ENCODE assay signal across 9 mouse cellular contexts in the genomic region with DNA sequence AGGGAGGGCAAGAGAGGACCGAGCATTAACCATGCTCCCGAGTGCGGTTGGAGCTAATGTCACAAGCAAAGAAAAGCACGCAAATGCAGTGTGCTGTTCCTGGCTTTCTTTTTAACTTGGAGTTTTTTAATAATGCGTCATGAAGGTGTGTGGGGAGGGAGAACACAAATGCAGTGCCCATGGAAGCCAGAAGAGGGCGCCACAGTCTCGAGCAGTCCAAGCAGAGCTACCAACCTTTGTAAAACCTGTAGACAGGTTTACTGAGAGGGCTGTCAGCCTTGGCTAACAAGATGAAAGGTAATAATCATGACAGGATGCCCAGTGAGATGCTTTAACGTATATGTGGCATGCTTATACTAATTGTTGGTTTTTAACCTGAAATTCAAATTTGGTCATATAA. TPM values are rescaled to one million over a fixed set of nuclear protein-coding genes. Genes with fewer than 3 reads are reported as not detected.
A peak's percentile ranks its signal among the peaks of the same experiment; 100 is the strongest.
DNase-seq lines count a peak whose midpoint lies in the region; ATAC-seq and TF ChIP-seq lines count a peak whose summit lies in the region.
"Had no signal": no experiment of that assay in that cellular context is flagged by ENCODE, and none has a peak within 500 bp of the region (broad histone marks: within the 10 kb centered on the region; RNA-seq: fewer than 3 reads in every experiment).

No protein-coding gene starts in this region.

- peak; percentile 89 for TF ChIP-seq CTCF in cortical plate, adult 2 months (IDR thresholded peaks at IDR 0.05; ENCODE audit: extremely low read depth, insufficient read depth, low read length)
- peak; percentile 82 for TF ChIP-seq CTCF in liver, embryonic 14.5 days (IDR thresholded peaks at IDR 0.05; ENCODE audit: low read depth)

- H3K27me3 ChIP-seq in liver, embryonic 14.5 days (ENCODE audit: control insufficient read depth, insufficient read depth, low read length): no peaks in the 10 kb centered on the region; the same call in 1 of the 2 replicates
- no peaks in the 10 kb centered on the region for H3K27me3 ChIP-seq in neural tube, embryonic 14.5 days (ENCODE audit: control insufficient read depth, insufficient read depth, low read length)

- H3K4me2 ChIP-seq in liver, embryonic 14.5 days (ENCODE audit: low read depth): no peak overlapping the region
- peak overlapping the region; percentile 68 for H3K4me2 ChIP-seq in neural tube, embryonic 14.5 days (ENCODE audit: low read depth, low read length)

- no peak overlapping the region for H3K9ac ChIP-seq in liver, embryonic 14.5 days (replicated peaks)
- peak overlapping the region; percentile 41; the same call in 1 of the 2 replicates for H3K9ac ChIP-seq in neural tube, embryonic 14.5 days (replicated peaks; ENCODE audit: low read depth, low read length)

- no peaks in the 10 kb centered on the region for H3K4me1 ChIP-seq in cortical plate, adult 2 months (ENCODE audit: control insufficient read depth, insufficient read depth, low read length)
- H3K4me1 ChIP-seq in liver, embryonic 14.5 days (replicated peaks; ENCODE audit: control insufficient read depth in 2 of 2, insufficient read depth in 2 of 2, low read length in 1 of 2): peaks cover 4 to 5% of the 10 kb centered on the region in 2 experiments; a peak in 3 of 4 replicates
- H3K4me1 ChIP-seq in neural tube, embryonic 14.5 days (ENCODE audit: control insufficient read depth, insufficient read depth, low read length): peaks cover 32% of the 10 kb centered on the region

- no peaks in the 10 kb centered on the region for H3K9me3 ChIP-seq in liver, embryonic 14.5 days (ENCODE audit: control insufficient read depth, low read length)
- no peaks in the 10 kb centered on the region for H3K9me3 ChIP-seq in neural tube, embryonic 14.5 days (ENCODE audit: control insufficient read depth, low read length)

- no peak overlapping the region; the same call in 1 of the 2 replicates for H3K4me3 ChIP-seq in cortical plate, adult 2 months (ENCODE audit: insufficient read depth, low read length)
- H3K4me3 ChIP-seq in liver, embryonic 14.5 days (ENCODE audit: insufficient read depth in 1 of 2, low read depth in 2 of 2, low read length in 2 of 2): no peak overlapping the region
- H3K4me3 ChIP-seq in neural tube, embryonic 14.5 days (ENCODE audit: low read depth, low read length): no peak overlapping the region

- TF ChIP-seq POLR2A in cortical plate, adult 2 months (IDR thresholded peaks at IDR 0.05; ENCODE audit: extremely low read depth, insufficient read depth, low read length): no peak

- H3K27ac ChIP-seq in cortical plate, adult 2 months (ENCODE audit: insufficient read depth, low read length): no peak overlapping the region
- no peak overlapping the region for H3K27ac ChIP-seq in liver, embryonic 14.5 days
- H3K27ac ChIP-seq in neural tube, embryonic 14.5 days (ENCODE audit: low read depth, low read length): peak overlapping the region; percentile 95; the same call in 1 of the 2 replicates

- no peak for TF ChIP-seq EP300 in liver, embryonic 14.5 days (IDR thresholded peaks at IDR 0.05; ENCODE audit: low read depth)

- peak; percentile 68 for DNase-seq in 416B (ENCODE audit: low read depth)
- DNase-seq in adipocyte (ENCODE audit: low spot score): peak; percentile 47
- peak; percentile 28 for DNase-seq in gastrocnemius, postnatal 25 days
- DNase-seq in kidney, postnatal 25 days: peak; percentile 62 to 80
- DNase-seq in liver, embryonic 14.5 days (ENCODE audit: low read depth in 3 of 3, low spot score in 3 of 3): peak; percentile 15 to 31 (median 22)
- peak; percentile 45 for DNase-seq in testis, postnatal 14 days (ENCODE audit: low spot score)

- ATAC-seq in liver, embryonic 14.5 days (ENCODE audit: insufficient read depth): no peak
- ATAC-seq in neural tube, embryonic 14.5 days (ENCODE audit: low read depth): peak; percentile 23

- 16% methylated on average over 8 of the region's 8 CpGs for WGBS in liver, embryonic 14.5 days (ENCODE audit: insufficient replicate concordance)
- 9% methylated on average over 8 of the region's 8 CpGs for WGBS in neural tube, embryonic 14.5 days

- H3K36me3 ChIP-seq in liver, embryonic 14.5 days (replicated peaks; ENCODE audit: control insufficient read depth, insufficient read depth, low read depth): no peaks in the 10 kb centered on the region
- H3K36me3 ChIP-seq in neural tube, embryonic 14.5 days (ENCODE audit: control insufficient read depth, insufficient read depth, low read length): no peaks in the 10 kb centered on the region

RNA-seq across cellular contexts. Expression of a gene that starts 6.6 kb away (rescaled TPM):
- 0.17 and 0.36 TPM in 2 replicates for polyA plus RNA-seq in cortical plate, adult 2 months (2012; rRNA removed)
- not detected for total RNA-seq in gastrocnemius, postnatal 25 days (2021)
- polyA plus RNA-seq in liver, embryonic 14.5 days (2012; rRNA removed): not detected in 2 replicates
- 0.08 and 0.15 TPM in 2 replicates for polyA plus RNA-seq in liver, embryonic 14.5 days (2014; fragmentation: Nextera tagmentation; extraction: Ambion mirVana)
- polyA plus RNA-seq in neural tube, embryonic 14.5 days (2014; fragmentation: Nextera tagmentation; extraction: Ambion mirVana): 0.37 and 0.43 TPM in 2 replicates
- polyA plus RNA-seq: gonadal fat pad, adult 2 months had no signal

RNA-seq across cellular contexts. Expression of a gene that starts 36.4 kb away (rescaled TPM):
- 3.8 and 3.9 TPM in 2 replicates for polyA plus RNA-seq in cortical plate, adult 2 months (2012; rRNA removed)
- 1 to 10 TPM in 1 of 2 experiments, under 1 TPM in 1; 0.59 to 1.4 TPM for total RNA-seq in gastrocnemius, postnatal 25 days (2021)
- 3.8 and 5.0 TPM in 2 replicates for polyA plus RNA-seq in liver, embryonic 14.5 days (2012; rRNA removed)
- polyA plus RNA-seq in liver, embryonic 14.5 days (2014; fragmentation: Nextera tagmentation; extraction: Ambion mirVana): 5.2 and 6.1 TPM in 2 replicates
- polyA plus RNA-seq in neural tube, embryonic 14.5 days (2014; fragmentation: Nextera tagmentation; extraction: Ambion mirVana): 7.7 and 8.5 TPM in 2 replicates

RNA-seq across cellular contexts. Expression of a gene that starts 36.5 kb away (rescaled TPM):
- 29.8 and 30.1 TPM in 2 replicates for polyA plus RNA-seq in cortical plate, adult 2 months (2012; rRNA removed)
- total RNA-seq in gastrocnemius, postnatal 25 days (2021): 1 to 10 TPM; 3.1 to 4.1 TPM
- 0.41 TPM in 2 replicates for polyA plus RNA-seq in liver, embryonic 14.5 days (2012; rRNA removed)
- polyA plus RNA-seq in liver, embryonic 14.5 days (2014; fragmentation: Nextera tagmentation; extraction: Ambion mirVana): 0.29 and 1.6 TPM in 2 replicates
- polyA plus RNA-seq in neural tube, embryonic 14.5 days (2014; fragmentation: Nextera tagmentation; extraction: Ambion mirVana): 35.2 and 40.0 TPM in 2 replicates

Comparison
In these comparisons a context has a peak if more than half of its experiments do, and no peak if none do; other contexts are left out.
1. RNA of a gene that starts 36.5 kb away (polyA plus RNA-seq): 35.2 to 40.0 TPM in neural tube, embryonic 14.5 days and 29.8 to 30.1 TPM in cortical plate, adult 2 months; 0.29 to 1.6 TPM in liver, embryonic 14.5 days; every median in the first group is over 10 times any median in the second.
2. Peak in every context shown above with its lines, with median percentiles within 50 percentile points of each other: DNase-seq.